Mouse (Mus musculus) midbrain, postnatal 0 days (tissue): ENCODE data around the gene Fsd2. TPM values are rescaled to one million over a fixed set of nuclear protein-coding genes. Genes with fewer than 3 reads are reported as not detected.

ENCODE experiments used
- ATAC-seq: fragments of 200-750 bp; cut with Nextera tagmentation; 2 replicates; pipeline ENCODE4 v1.8.0; 2017; ENCODE audit warnings: moderate number of reproducible peaks, mild to moderate bottlenecking, moderate TSS enrichment, moderate library complexity; ENCODE audit not compliant: low FRiP score
- DNase-seq: peaks from one replicate; pipeline ENCODE4 v3.0.0-alpha.2; 2015; ENCODE audit warnings: low spot score
- H3K27ac ChIP-seq: fragments of 300-500 bp; sonication (generic); 2 replicates; pipeline ENCODE4 v1.5.1; 2014; ENCODE audit warnings: low read depth, mild to moderate bottlenecking, low read length, mixed read lengths
- H3K27me3 ChIP-seq: fragments of 300-500 bp; sonication (generic); 2 replicates; pipeline ENCODE4 v1.6.1; 2014; ENCODE audit warnings: low read length, control low read depth, mixed read lengths; ENCODE audit not compliant: insufficient read depth
- H3K36me3 ChIP-seq: fragments of 300-500 bp; sonication (generic); 2 replicates; pipeline ENCODE4 v1.6.1; 2014; ENCODE audit warnings: low read length, control low read depth, mixed read lengths; ENCODE audit not compliant: insufficient read depth
- H3K4me1 ChIP-seq: fragments of 300-500 bp; sonication (generic); 2 replicates; pipeline ENCODE4 v1.6.1; 2014; ENCODE audit warnings: mild to moderate bottlenecking, control low read depth, antibody characterized with exemption, low read length, mixed read lengths; ENCODE audit not compliant: insufficient read depth
- H3K4me2 ChIP-seq: fragments of 300-500 bp; sonication (generic); 2 replicates; pipeline ENCODE4 v1.6.1; 2014; ENCODE audit warnings: low read depth, mild to moderate bottlenecking, low read length, mixed read lengths; ENCODE audit not compliant: poor library complexity, severe bottlenecking
- H3K4me3 ChIP-seq: fragments of 300-500 bp; sonication (generic); 2 replicates; pipeline ENCODE4 v1.5.1; 2014; ENCODE audit warnings: low read depth, mild to moderate bottlenecking, low read length, moderate library complexity
- H3K9ac ChIP-seq: fragments of 300-500 bp; sonication (generic); replicated peaks from 2 replicates; pipeline ENCODE4 v1.6.1; 2014; ENCODE audit warnings: mild to moderate bottlenecking, low read length, moderate library complexity, mixed read lengths; ENCODE audit not compliant: poor library complexity, severe bottlenecking
- H3K9me3 ChIP-seq: fragments of 300-500 bp; sonication (generic); 2 replicates; pipeline ENCODE4 v1.6.1; 2016; ENCODE audit warnings: low read length, control low read depth
- CTCF ChIP-seq: IDR thresholded peaks from 2 replicates; pipeline ENCODE4 v1.5.1; 2016; ENCODE audit warnings: antibody characterized with exemption, mild to moderate bottlenecking
- WGBS: fragments of 180-500 bp; shearing (Covaris S2); extraction: QIAGEN DNeasy Blood & Tissue Kit; methylation state at CpG from one replicate; pipeline ENCODE4 v1.1.7; 2014; 5-methylcytosine and 5-hydroxymethylcytosine counted together
- polyA plus RNA-seq: library from polyadenylated mRNA; unstranded; fragments of >200 nt; fragmentation: Nextera tagmentation; extraction: Ambion mirVana; gene quantifications from 2 replicates; pipeline ENCODE4 v1.2.1, GENCODE M21; 2015
- total RNA-seq: library from RNA; depleted of rRNA; stranded (reverse); fragments of >200 nt; gene quantifications from 2 replicates; pipeline ENCODE4 v1.2.3, GENCODE M21; 2014

Gene Fsd2
- total and polyA plus RNA-seq, 2 experiments from 2014 or later: 0.22 to 0.36 TPM

DNA sequence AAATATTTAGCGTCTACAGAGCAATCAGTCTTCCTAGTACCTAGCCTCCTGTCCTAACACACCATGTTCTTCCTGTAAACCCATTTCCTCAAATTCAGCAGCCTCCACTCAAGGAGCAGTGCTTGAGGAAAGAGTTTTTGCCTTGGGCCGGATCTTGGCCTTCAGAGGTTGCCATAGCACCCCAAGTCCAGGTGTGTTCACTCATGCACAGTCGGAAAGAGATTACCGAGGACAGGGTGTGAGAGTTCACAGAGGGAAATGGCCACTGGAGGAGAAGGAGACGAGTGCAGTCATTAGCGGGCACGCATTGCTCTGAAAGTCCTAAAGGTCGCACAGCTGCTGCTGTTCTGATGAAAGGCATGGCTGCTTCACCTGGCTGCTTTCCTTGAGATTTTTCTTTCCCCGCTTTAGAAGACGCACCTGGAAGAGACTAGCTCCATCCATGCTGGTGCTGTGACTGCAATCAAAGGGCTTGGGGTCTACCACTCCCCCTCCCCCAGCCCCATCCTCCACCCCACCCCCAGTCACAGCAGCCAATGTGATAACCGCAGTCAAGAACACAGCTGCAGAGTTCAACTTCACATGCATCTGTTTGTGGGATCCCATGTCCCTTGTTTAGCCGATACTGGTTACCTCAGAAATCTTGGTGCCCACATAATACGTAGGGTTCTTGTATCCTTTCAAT, 51.7 kb downstream of the Fsd2 start:
- Histone ChIP-seq H3K36me3 (no peaks in the 10 kb centered on the region), H3K4me1 (no peaks in the 10 kb centered on the region), H3K27me3 (no peaks in the 10 kb centered on the region), H3K27ac (no peak overlapping the region), H3K4me3 (no peak overlapping the region), H3K9ac (no peak overlapping the region), H3K4me2 (no peak overlapping the region), H3K9me3 (no peaks in the 10 kb centered on the region)
- TF ChIP-seq CTCF: no peak
- ATAC-seq (no peak), DNase-seq (no peak)
- WGBS: 67% methylated on average over 13 of the region's 13 CpGs

- Histone ChIP-seq H3K9ac (no peak overlapping the region), H3K4me3 (no peak overlapping the region), H3K9me3 (no peaks in the 10 kb centered on the region), H3K27ac (no peak overlapping the region), H3K36me3 (no peaks in the 10 kb centered on the region), H3K27me3 (no peaks in the 10 kb centered on the region), H3K4me2 (no peak overlapping the region), H3K4me1 (no peaks in the 10 kb centered on the region)
- WGBS: 87% methylated on average over 2 of the region's 2 CpGs
- no peak for DNase-seq
- TF ChIP-seq CTCF: no peak
- no peak for ATAC-seq
Observed at GRCm38 (mm10) chr7:81501050-81501449, 65.7 kb downstream of the Fsd2 start.

DNA sequence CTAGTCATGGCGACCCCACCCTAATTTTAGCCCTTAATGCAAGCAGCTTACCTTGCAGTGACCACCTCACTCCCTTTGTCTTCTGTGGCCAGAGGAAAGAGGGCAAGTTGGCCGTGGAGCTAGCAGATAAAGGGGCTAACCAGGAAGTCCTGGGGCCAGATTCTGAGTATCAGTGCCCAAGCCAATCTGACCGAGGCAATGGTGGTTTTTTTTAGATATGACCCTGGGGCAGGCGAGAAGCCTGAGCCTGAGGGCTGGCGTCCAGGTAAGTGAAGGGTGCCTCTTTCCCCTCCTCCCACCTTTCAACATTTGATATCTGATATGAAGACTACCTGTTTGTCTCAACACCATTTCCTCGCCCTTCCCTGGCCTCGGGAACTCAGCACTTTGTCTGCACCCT, 68.6 kb downstream of the Fsd2 start, which contains the start of gene BC048679:
Gene BC048679, minus strand, starts transcription at position 101 of the 400 bp plus-strand sequence.
- Histone ChIP-seq H3K4me2 (no peak within 1 kb of the TSS), H3K4me3 (no peak within 1 kb of the TSS), H3K4me1 (peaks cover 3% of the 10 kb centered on the region; the same call in 1 of the 2 replicates), H3K27me3 (no peaks in the 10 kb centered on the region), H3K9ac (no peak within 1 kb of the TSS), H3K27ac (no peak within 1 kb of the TSS), H3K9me3 (no peaks in the 10 kb centered on the region), H3K36me3 (no peaks in the 10 kb centered on the region)
- WGBS: 74% methylated on average over 7 of the region's 7 CpGs
- ATAC-seq (no peak), DNase-seq (no peak)
- TF ChIP-seq CTCF: no peak

GRCm38 (mm10) chr7:81497171-81497570, 69.6 kb downstream of the Fsd2 start:
- no peak for DNase-seq
- Histone ChIP-seq H3K4me1 (peaks cover 3% of the 10 kb centered on the region; the same call in 1 of the 2 replicates), H3K27ac (no peak overlapping the region), H3K9ac (no peak overlapping the region), H3K4me3 (no peak overlapping the region), H3K27me3 (no peaks in the 10 kb centered on the region), H3K9me3 (no peaks in the 10 kb centered on the region), H3K4me2 (no peak overlapping the region), H3K36me3 (no peaks in the 10 kb centered on the region)
- WGBS: 11% methylated on average over 6 of the region's 6 CpGs
- no peak for TF ChIP-seq CTCF
- no peak for ATAC-seq

- TF ChIP-seq CTCF: no peak
- Histone ChIP-seq H3K9me3 (no peaks in the 10 kb centered on the region), H3K4me2 (peak within 1 kb of the TSS; percentile 55), H3K36me3 (no peaks in the 10 kb centered on the region), H3K27ac (peak within 1 kb of the TSS; percentile 97), H3K4me1 (peaks cover 3% of the 10 kb centered on the region; the same call in 1 of the 2 replicates), H3K4me3 (peak within 1 kb of the TSS; percentile 78), H3K27me3 (no peaks in the 10 kb centered on the region), H3K9ac (peak within 1 kb of the TSS; percentile 94)
- peak; percentile 91 for ATAC-seq
- DNase-seq: peak; percentile 84
- under 1% methylated on average over 51 of the region's 57 CpGs for WGBS
Observed at GRCm38 (mm10) chr7:81493331-81494021, 73.3 kb downstream of the Fsd2 start, which contains the start of gene Ap3b2. Gene Ap3b2 (minus strand): TSS chr7:81493925.

DNA sequence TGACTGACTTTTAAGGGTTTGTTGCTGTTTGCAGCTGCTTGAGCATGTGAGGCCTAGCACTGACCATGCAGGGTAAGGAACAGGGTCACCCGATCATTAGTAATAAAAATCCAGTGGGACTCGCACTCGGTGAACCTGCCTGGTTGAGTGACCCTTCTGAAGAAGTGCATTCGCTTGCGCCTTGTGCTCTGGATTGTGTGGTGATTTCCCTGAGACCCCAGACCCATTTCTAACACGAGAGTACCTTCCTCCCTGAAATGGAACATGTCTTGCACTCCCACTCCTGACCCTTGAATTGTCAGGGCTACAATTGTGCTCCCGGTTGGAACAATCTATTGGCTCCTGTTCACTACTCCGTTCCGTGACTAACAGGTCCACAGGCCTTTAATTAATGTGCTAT, 74.1 kb downstream of the Fsd2 start:
- Histone ChIP-seq H3K9me3 (no peaks in the 10 kb centered on the region), H3K27ac (peak overlapping the region; percentile 97), H3K4me3 (peak overlapping the region; percentile 78), H3K4me2 (peak overlapping the region; percentile 55), H3K4me1 (peaks cover 3% of the 10 kb centered on the region; the same call in 1 of the 2 replicates), H3K27me3 (no peaks in the 10 kb centered on the region), H3K36me3 (no peaks in the 10 kb centered on the region), H3K9ac (peak overlapping the region; percentile 94)
- no peak for TF ChIP-seq CTCF
- no peak for ATAC-seq
- DNase-seq: no peak
- 24% methylated on average over 9 of the region's 9 CpGs for WGBS
